Mouse (Mus musculus) thymus, adult 2 months (tissue): ENCODE results near the gene Slc15a4.

Experiments used
- CTCF ChIP-seq: fragments of 200-500 bp; IDR thresholded peaks from 2 replicates; pipeline ENCODE4 v1.5.1; 2012; ENCODE audit warnings: mild to moderate bottlenecking, control low read depth, low read length, moderate library complexity, borderline replicate concordance; ENCODE audit not compliant: control insufficient read depth, poor library complexity, insufficient read depth; ENCODE audit errors: extremely low read depth
- POLR2A ChIP-seq: fragments of 200-500 bp; IDR thresholded peaks from 2 replicates; pipeline ENCODE4 v1.6.1; 2012; ENCODE audit warnings: mild to moderate bottlenecking, low read length, control low read depth, moderate library complexity; ENCODE audit not compliant: control insufficient read depth, poor library complexity, insufficient read depth; ENCODE audit errors: extremely low read depth

DNA sequence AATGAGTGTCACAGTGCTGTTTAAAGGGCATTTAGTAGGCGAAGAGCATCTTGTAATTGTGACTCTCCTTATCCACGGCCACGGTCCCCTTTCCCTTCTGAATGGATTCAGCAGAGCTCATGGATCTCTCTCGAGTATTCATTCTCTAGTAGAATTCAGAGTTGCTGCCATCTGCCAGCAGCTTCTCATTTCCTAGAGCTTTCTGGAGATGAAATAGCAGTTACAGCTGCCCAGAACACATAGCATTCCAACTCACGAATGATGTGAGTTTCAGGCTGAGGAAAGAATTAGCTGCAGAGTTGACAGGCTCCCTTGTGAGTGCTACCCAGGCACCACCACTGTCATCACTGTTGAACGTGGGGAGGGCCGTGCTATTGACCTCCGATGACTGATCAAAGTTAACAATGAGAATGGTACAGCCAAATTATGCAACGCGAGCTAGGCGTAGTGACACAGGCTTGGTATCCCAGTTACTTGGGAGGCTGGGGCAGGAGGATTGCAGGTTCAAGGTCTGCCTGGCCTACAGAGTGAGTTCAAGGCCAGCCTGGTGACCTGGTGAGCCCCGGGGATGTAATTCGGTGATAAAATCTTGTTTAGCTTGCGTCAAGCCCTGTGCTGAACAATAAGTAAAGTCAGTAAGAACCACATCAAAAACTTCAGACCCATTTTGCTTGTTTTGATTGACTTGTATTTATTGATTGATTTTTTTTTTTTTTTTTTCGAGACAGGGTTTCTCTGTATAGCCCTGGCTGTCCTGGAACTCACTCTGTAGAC lies 8.7 kb upstream of the Slc15a4 start:
- no peak for TF ChIP-seq POLR2A
- TF ChIP-seq CTCF: no peak
